Mouse (Mus musculus) lung, postnatal 4 days (tissue): ENCODE measurements around the gene Uty.

Experiments
- DNase-seq, 2 experiments: peaks; one replicate each; pipeline ENCODE4 v3.0.0; 2021

The Uty gene

GRCm38 (mm10) chrY:1245426-1245863 lies at the start of gene Uty:
TSS of gene Uty (minus strand) at chrY:1245759.
- DNase-seq, result peak in 1 of 2 experiments; percentile 59

GRCm38 (mm10) chrY:1293708-1294107 lies 48.1 kb upstream of the Uty start:
- DNase-seq, result no peak

- DNase-seq, result peak in 1 of 2 experiments; percentile 84
Observed at GRCm38 (mm10) chrY:1286171-1286795, 40.7 kb upstream of the Uty start, which contains the start of gene Ddx3y. TSS of gene Ddx3y (minus strand) at chrY:1286629.

GRCm38 (mm10) chrY:1285735-1286134 lies 40.2 kb upstream of the Uty start:
- peak in 1 of 2 experiments; percentile 19 for DNase-seq

GRCm38 (mm10) chrY:1246117-1246516 lies 558 bp upstream of the Uty start:
- no peak for DNase-seq

- no peak for DNase-seq
Observed at GRCm38 (mm10) chrY:1244940-1245339, 619 bp downstream of the Uty start.

- DNase-seq, result no peak
Observed at GRCm38 (mm10) chrY:1244421-1244820, 1.1 kb downstream of the Uty start.

- DNase-seq, result no peak
Observed at GRCm38 (mm10) chrY:1220001-1220400, 25.6 kb downstream of the Uty start.

GRCm38 (mm10) chrY:1178476-1178875 lies 67.1 kb downstream of the Uty start:
- DNase-seq, result no peak

- no peak for DNase-seq
Observed at GRCm38 (mm10) chrY:1163054-1163453, 82.5 kb downstream of the Uty start.

GRCm38 (mm10) chrY:1116153-1116552 lies 129.4 kb downstream of the Uty start:
- no peak for DNase-seq

GRCm38 (mm10) chrY:1114016-1114415 lies 131.5 kb downstream of the Uty start:
- no peak for DNase-seq
